In genomic region chr11:60220291-60220804, GRCm38 (mm10) we compare ENCODE assay signal across 8 mouse cellular contexts. TPM values are rescaled to one million over a fixed set of nuclear protein-coding genes. Genes with fewer than 3 reads are reported as not detected.
DNase-seq lines count a peak whose midpoint lies in the region; ATAC-seq and TF ChIP-seq lines count a peak whose summit lies in the region.

No protein-coding gene starts in this region.

- ATAC-seq in erythroblast, adult 5-6 weeks (replicated peaks; ENCODE audit: low FRiP score, poor library complexity, severe bottlenecking) = peak; percentile 90
- ATAC-seq in heart, embryonic 11.5 days (replicated peaks; ENCODE audit: insufficient number of reproducible peaks, low FRiP score, low TSS enrichment) = peak; percentile 72
- ATAC-seq in kidney, embryonic 15.5 days (replicated peaks; ENCODE audit: low FRiP score) = peak; percentile 79

- no peaks in the 10 kb centered on the region for H3K9me3 ChIP-seq in heart, embryonic 11.5 days (replicated peaks; ENCODE audit: control insufficient read depth, low read length)
- no peaks in the 10 kb centered on the region for H3K9me3 ChIP-seq in kidney, embryonic 15.5 days (replicated peaks)

- under 1% methylated on average over 46 of the region's 46 CpGs for WGBS in heart, embryonic 11.5 days (ENCODE audit: insufficient replicate concordance)
- under 1% methylated on average over 46 of the region's 46 CpGs for WGBS in kidney, embryonic 15.5 days

- peak overlapping the region; percentile 63 for H3K4me3 ChIP-seq in C2C12 (ENCODE audit: insufficient read depth, poor library complexity, severe bottlenecking)
- H3K4me3 ChIP-seq in heart, embryonic 11.5 days (ENCODE audit: low read depth, low read length) = peak overlapping the region; percentile 67
- H3K4me3 ChIP-seq in kidney, embryonic 15.5 days (replicated peaks) = peak overlapping the region; percentile 74

- H3K27ac ChIP-seq in heart, embryonic 11.5 days (ENCODE audit: low read depth, low read length) = peak overlapping the region; percentile 82
- H3K27ac ChIP-seq in kidney, embryonic 15.5 days = peak overlapping the region; percentile 92

- no peaks in the 10 kb centered on the region for H3K27me3 ChIP-seq in C2C12 (ENCODE audit: control insufficient read depth, insufficient read depth, insufficient read length)
- H3K27me3 ChIP-seq in heart, embryonic 11.5 days (ENCODE audit: control insufficient read depth, insufficient read depth, low read length) = no peaks in the 10 kb centered on the region
- H3K27me3 ChIP-seq in kidney, embryonic 15.5 days = no peaks in the 10 kb centered on the region

- peak overlapping the region; percentile 85 for H3K9ac ChIP-seq in heart, embryonic 11.5 days (ENCODE audit: low read depth, low read length)
- peak overlapping the region; percentile 68 for H3K9ac ChIP-seq in kidney, embryonic 15.5 days

- H3K79me2 ChIP-seq in C2C12 (ENCODE audit: control insufficient read depth, insufficient read depth) = peaks cover 50% of the 10 kb centered on the region

- H3ac ChIP-seq in C2C12 (ENCODE audit: control insufficient read depth, insufficient read length, low read depth) = peak overlapping the region; percentile 99

- peaks cover 24% of the 10 kb centered on the region for H3K4me1 ChIP-seq in heart, embryonic 11.5 days (ENCODE audit: control insufficient read depth, insufficient read depth, low read length)
- peaks cover 68% of the 10 kb centered on the region for H3K4me1 ChIP-seq in kidney, embryonic 15.5 days

- DNase-seq in brain, adult 2 months (ENCODE audit: low read depth, low spot score) = peak; percentile 89
- peak; percentile 96 for DNase-seq in liver
- DNase-seq in monocyte, adult 2 months (ENCODE audit: low read depth in 1 of 2, low spot score in 2 of 2) = peak; percentile 80 to 86
- peak; percentile 83 to 88 for DNase-seq in spleen, postnatal 14 days (ENCODE audit: low spot score in 2 of 2)

- peaks cover 34% of the 10 kb centered on the region for H3K79me3 ChIP-seq in C2C12 (ENCODE audit: low read depth)

- TF ChIP-seq CTCF in C2C12 (IDR thresholded peaks at IDR 0.05; ENCODE audit: control insufficient read depth, insufficient read depth, insufficient read length) = no peak

- H3K36me3 ChIP-seq in C2C12 (ENCODE audit: control insufficient read depth, insufficient read depth) = peaks cover 20% of the 10 kb centered on the region
- no peaks in the 10 kb centered on the region; the same call in 1 of the 2 replicates for H3K36me3 ChIP-seq in heart, embryonic 11.5 days (ENCODE audit: control insufficient read depth, insufficient read depth, low read length)
- H3K36me3 ChIP-seq in kidney, embryonic 15.5 days = peaks cover 14% of the 10 kb centered on the region

- peak overlapping the region; percentile 86 for H3K4me2 ChIP-seq in heart, embryonic 11.5 days
- peak overlapping the region; percentile 68 for H3K4me2 ChIP-seq in kidney, embryonic 15.5 days

TF ChIP-seq in C2C12, 6 proteins besides CTCF, POLR2A, EP300 and RAD21:
- TF ChIP-seq MAX (IDR thresholded peaks at IDR 0.05) = peak; percentile 31
- TF ChIP-seq MYOD1 (IDR thresholded peaks at IDR 0.05; ENCODE audit: control insufficient read depth, insufficient read length, low read depth) = no peak
- TF ChIP-seq CEBPB (IDR thresholded peaks at IDR 0.05; ENCODE audit: low read depth) = no peak
- TF ChIP-seq USF1 (IDR thresholded peaks at IDR 0.05; ENCODE audit: low read depth) = no peak

RNA-seq across cellular contexts. Expression of gene Srebf1, which starts 2.0 kb away (rescaled TPM):
- polyA plus RNA-seq in C2C12 (2012; fragmentation: generic; extraction: Trizol) = 64.1 TPM
- 1.3 and 13.0 TPM in 2 replicates for total RNA-seq in erythroblast, adult 5-6 weeks (2015; ENCODE audit: low replicate concordance)
- 4.6 and 12.2 TPM in 2 replicates for total RNA-seq in erythroblast, adult 5-6 weeks (2017; ENCODE audit: low replicate concordance)
- 39.0 and 41.0 TPM in 2 replicates for polyA plus RNA-seq in heart, embryonic 11.5 days (2014; fragmentation: Nextera tagmentation; extraction: Ambion mirVana)
- 56.3 and 60.0 TPM in 2 replicates for polyA plus RNA-seq in kidney, embryonic 15.5 days (2015; fragmentation: Nextera tagmentation; extraction: Ambion mirVana)

Comparison
In these comparisons a context has a peak if more than half of its experiments do, and no peak if none do; other contexts are left out.
1. Peak in every context shown above with its lines: DNase-seq, ATAC-seq, H3K4me3 ChIP-seq and H3K27ac ChIP-seq.